Mouse (Mus musculus): ENCODE results near the gene Ube2m.

DNA sequence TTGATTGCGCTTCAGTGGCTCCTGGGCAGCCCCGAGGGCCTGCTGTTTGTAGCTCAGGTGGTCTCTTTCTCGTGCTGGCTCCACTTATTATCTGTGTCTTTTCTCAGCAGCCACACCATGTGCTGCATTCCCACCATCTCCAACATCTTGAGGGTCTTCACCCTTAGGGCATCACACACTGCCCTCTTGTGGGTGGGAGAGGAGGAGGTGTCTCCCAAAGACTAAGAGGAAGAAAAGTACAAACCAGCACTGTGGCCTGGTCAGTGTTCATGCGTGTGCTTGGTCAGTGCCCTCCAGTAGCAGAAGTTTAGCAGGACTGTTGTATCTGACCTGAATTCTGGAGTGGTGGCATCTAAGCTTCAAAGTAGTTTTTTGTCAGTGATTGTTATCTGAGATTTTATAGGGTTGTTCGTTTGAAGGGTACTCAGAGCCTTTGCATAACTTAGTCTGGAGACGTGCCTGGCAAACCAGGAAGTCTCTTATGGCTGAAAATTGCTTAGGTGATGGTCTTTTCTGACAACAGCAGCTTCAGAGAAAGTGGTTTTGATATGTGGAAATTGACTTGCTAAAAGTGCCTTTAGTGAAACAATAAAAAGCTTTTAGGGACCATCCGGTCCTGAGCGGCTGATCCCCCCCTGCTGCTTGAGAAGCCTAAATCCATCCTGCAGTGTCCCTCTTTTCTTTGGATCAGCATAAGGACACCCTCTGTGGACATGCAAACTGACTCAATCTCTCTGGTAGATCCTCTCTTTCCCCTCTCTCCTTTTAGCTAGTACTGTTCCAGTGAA is 19.0 kb upstream of the Ube2m start:
- TF ChIP-seq CTCF (conservative IDR thresholded peaks at IDR 0.05 in 1 of 2, IDR thresholded peaks at IDR 0.05 in 1 of 2; ENCODE audit: low read depth in 2 of 2, low read length in 2 of 2) (peak in 1 of 2 experiments; percentile 49; a peak in 2 of 4 replicates), EP300 (IDR thresholded peaks at IDR 0.05; ENCODE audit: low read length) (no peak), POLR2A (IDR thresholded peaks at IDR 0.05; ENCODE audit: low read depth, low read length) (no peak), MAFK (IDR thresholded peaks at IDR 0.05; ENCODE audit: insufficient replicate concordance, low read length) (no peak)

Data from CH12.LX (cell line).